Mouse (Mus musculus) heart, postnatal 36 days (tissue): Measurements from ENCODE around the gene H2afz. TPM values are rescaled to one million over a fixed set of nuclear protein-coding genes. Genes with fewer than 3 reads are reported as not detected.
A peak's percentile ranks its signal among the peaks of the same experiment; 100 is the strongest.
"Not testable (repeated sequence)": the region's sequence is repeated elsewhere in the genome, so short reads cannot be mapped to it uniquely, and the experiment has no call there.

Source experiments
- DNase-seq, 2 experiments: peaks; one replicate each; pipeline ENCODE4 v3.0.0; 2021 to 2022
- intact Hi-C: fragments of 180-260 bp; cut with DNase I; formaldehyde crosslinking; loops from one replicate; pipeline ENCODE4 v1.15.1; 2025
- total RNA-seq, 2 experiments: library from RNA; stranded (reverse); gene quantifications; 2 replicates each; pipeline ENCODE4 v1.2.3; 2021

Gene H2afz
- 10 to 100 TPM; 60.4 to 61.0 TPM for total RNA-seq

DNA sequence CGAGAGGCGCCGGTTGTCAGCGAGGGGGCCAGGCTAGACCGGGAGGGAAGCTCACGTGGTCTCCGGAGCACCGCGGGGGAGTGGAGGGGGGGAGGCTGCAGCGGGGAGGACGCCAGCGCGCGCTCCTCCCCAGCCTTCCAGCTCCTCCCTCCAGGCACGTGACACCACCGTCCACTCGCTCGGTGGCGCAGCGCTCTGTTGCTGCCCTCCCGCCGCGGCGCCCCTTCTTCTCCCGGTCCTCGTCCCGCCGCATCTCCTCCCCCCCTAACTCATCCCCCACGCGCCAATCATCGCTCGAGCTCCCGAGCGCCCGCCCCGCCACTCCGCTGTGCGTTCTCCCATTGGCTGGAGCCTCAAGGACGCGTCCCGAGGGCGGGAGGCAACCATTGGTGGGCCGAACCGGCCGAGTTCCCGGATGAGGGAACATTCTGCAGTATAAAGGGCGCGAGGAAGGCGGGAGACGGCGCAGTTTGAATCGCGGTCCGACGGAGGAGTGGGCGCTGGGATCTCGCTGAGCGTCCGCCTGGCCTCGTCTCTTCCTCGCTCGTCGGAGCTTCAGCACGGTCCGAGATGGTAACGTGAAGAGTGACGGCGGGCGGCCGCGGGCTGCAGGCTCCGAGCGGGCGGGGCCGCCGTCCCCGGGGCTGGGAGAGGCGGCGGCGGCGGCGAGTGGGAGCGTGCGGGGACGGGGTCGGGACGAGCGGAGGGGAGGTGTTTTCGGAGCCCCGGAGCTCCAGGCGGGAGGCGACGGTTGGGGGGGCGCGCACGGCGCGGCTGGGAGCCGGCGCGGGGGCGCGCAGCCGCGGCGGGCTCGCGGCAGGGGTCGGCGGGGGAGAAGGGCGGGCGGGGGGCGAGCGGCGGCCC is at the start of gene H2afz:
Gene H2afz (plus strand): TSS at position 364 of the 864 bp plus-strand sequence.
- intact Hi-C loops = loop anchor here (2.0 to 5.0 kb wide), 2 partner anchors 126 to 663 kb away; partner anchors contain the start of gene Eif4e

DNA sequence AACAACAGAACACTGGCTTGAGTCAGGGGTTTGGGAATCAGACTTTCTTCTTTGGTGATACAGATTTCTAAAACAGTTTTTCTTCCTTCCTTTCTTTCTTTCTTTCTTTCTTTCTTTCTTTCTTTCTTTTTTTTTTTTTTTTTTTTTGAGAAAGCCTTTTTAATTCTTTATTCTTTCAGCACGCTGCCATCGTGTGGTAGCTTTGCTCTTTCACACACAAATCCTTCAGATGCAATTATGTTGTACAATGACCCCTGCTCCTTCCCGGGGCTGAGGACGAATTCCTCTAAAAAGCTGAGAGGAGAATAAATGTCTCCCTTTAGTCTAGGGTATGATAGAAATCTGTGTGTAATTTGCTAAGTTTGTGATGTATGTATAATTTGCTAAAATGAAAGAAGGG is 45.6 kb upstream of the H2afz start:
- intact Hi-C loops = no loop called here
- DNase-seq = no peak

More for the DNA sequence above, at the start of gene H2afz:
- peak; percentile 97 for DNase-seq

DNA sequence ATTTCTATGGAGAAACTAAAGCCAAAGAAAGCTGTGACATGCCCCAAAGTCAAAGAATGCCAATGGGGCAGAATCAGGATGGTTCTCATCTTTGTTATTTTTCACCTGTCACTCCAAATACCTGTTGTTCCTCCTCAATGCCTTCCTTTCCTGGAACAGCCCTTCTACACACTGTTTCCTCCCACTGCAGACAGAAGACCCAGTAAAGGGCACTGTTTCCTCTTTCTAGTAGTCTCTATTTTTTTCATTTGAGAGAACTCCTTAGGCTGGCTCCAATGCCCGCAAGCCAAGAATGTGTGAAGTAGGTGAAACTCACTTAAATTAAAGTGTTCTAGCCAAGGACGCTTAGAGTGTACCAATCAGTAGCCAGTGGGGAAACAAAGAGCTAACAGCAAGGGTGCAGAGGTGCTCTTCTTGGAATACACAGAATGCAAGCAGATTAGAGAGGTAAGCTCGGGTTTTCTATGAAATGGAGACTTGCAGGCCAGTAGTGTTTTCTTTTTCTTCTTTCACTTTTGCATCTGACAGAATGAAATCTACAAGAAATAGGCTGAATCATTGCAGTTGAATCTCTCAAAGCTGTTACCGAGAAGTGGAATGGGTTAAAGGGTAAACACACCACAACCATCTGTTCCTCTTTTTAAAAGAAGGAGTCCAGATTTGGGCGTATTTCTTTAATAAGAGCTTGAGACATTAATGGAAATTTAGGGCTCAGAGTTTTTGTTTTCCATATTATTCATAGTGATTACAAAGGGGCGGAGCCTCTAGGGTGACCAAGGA is 43.4 kb upstream of the H2afz start:
- no peak for DNase-seq
- intact Hi-C loops = no loop called here

DNA sequence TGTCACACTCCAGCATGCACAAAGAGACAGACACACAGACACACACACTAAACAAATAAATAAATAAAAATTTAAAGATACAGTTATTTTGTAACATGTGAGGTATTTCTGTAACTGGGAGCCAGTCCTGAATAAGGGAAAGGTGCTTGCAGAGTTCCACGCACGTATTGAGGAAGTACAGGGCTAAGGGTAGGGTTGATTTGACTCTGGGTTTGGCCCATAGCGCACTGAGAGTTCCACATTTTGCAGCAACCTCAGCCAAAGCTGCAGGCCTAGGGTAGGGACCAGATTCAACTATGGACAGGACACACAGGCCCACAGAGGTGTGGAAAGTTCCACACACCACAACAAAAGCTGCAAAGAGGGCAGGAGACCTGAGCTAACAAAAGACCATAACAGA is 41.0 kb upstream of the H2afz start:
- no peak for DNase-seq
- intact Hi-C loops = no loop called here

DNA sequence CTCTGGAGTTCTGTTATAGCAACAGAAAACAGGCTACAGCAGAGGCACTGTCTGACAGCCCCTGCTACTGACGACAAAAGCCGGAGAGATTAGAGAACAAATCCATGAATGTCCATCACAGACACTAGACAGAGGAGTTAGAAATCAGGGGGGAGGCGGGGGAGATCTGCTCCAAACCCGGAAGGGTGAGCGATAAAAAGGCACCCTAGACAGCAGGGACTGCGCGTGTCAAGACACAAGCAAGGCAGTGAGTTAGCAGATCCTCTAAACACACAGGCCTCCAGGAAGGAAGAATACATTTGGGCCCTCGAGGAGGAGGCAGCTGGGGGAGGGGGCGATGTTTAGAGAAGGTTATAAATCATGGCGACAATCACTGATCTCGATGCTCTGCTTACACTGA is 36.6 kb upstream of the H2afz start:
- intact Hi-C loops = no loop called here
- no peak for DNase-seq

DNA sequence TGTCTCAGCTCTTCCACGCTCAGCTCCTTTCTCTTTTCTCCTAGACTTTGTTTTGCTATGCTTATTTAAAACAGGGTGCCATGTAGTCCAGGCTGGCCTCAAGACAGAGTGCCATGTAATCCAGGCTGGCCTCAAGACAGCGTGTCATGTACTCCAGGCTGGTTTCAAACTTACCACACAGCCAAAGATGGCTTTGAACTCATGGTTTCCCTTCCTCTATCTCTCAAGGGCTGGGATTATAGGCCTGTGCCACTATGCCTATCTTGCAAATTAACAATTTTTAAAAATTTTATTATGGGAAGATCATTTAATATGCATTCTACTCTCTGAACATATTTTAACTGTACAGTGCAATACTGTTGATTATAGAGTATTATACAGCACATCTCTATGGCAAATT is 33.1 kb upstream of the H2afz start:
- no peak for DNase-seq
- intact Hi-C loops = no loop called here

DNA sequence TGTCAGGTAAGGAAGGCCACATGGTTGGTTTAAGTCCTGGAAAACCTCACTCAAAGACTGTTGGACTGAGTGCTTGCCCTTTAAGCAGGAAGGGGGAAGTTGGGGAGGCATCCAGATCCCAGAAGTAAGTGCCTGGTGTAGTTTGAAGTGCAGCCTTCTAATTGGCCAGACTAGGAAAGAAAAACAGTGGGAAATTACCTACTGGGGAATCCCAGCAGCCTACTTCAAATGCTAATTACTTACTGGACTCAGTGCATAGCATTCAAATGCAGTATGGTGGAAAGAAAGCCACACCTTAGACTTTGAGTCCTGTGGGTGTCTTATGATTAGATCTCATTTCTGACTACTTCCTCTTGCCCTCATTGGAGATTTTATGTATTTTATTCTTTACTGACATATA is 31.2 kb upstream of the H2afz start:
- DNase-seq = no peak
- intact Hi-C loops = no loop called here

DNA sequence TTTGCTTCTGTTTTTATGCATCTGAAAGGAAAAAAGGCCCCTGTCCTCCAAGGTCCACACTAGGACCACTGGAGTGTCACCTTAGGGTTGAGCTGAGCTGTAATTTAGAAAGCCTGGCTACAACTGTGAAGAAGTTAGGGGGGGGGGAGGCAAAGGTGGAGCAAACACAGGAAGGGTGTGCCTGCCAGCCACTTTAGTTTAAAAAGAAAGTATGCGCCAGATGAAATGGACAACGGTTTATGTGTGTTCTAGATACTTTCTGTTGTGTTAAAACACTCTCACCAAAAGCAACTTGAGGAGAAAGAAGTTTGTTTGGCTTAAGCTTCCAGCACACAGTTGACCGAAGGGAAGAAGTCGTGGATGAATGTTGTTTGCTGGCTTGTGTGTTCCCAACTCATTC is 30.6 kb upstream of the H2afz start:
- no peak for DNase-seq
- intact Hi-C loops = no loop called here

DNA sequence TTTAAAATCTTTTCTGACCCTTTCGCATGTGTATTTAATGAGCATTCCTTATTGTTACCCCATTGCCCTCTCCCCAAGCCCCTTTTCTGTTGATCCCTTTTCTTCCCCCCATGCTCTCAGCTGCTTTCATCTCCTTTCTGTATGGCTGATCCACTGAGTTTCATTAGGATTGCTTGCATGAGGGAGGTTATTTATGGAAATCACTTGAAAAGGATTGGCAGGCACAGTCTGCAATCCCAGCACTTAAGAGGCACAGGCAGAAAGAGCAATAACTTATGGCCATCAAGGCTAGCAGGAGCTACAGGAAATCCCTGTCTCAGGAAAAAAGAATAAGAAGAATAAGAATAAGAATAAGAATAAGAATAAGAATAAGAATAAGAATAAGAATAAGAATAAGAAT is 27.7 kb upstream of the H2afz start:
- DNase-seq = no peak
- intact Hi-C loops = no loop called here

DNA sequence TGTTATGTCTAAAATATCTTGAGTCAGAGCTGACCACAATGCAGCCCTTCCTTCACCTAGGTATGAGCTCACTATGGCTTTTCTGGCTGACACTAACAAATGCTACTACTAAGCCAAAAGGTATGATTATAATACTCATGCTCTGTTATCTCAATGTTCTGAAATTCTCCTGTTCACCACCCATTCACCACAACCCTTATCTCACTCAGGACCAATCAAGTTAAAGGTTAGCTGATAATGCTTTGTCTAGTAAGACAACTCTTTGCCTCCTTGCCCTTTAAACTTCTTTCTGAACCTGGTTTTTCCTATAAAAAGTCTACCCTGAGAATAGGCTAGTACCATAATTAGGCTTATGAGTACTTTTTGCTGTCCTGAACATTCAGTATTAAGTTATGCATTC is 26.1 kb upstream of the H2afz start:
- intact Hi-C loops = no loop called here
- no peak for DNase-seq

DNA sequence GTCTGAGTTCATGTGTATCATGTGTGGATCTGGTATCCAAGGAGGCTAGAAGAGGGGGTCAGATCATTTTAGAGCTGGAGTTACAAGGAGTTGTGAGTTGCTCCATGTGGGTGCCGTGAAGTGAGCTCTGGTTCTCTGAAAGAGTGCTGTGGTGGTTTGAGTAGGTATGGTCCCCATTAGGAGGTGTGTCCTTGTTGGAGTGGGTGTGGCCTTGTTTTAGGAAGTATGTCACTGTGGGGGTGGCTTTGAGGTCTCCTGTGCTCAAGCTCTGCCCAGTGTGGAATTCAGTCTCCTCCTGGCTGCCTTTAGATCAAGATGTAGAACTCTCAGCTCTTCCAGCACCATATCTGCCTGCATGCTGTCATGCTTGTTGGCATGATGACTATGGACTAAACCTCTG is 21.3 kb upstream of the H2afz start:
- DNase-seq = no peak
- intact Hi-C loops = no loop called here

DNA sequence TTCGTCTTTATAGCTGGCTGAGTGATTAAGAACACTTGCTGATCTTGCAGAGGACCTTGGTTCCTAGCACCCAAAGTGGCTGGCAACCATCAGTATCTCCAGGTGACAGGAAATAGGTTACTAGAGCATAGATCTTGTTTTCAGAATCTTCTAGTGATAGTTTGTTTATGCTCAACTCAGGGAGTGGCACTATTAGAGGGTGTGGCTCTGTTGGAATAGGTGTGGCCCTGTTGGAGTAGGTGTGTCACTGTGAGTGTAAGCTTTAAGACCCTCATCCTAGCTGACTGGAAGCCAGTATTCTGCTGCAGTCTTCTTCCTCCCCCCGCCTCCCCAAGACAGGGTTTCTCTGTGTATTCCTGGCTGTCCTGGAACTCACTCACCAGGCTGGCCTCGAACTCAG is 20.0 kb upstream of the H2afz start:
- intact Hi-C loops = no loop called here
- no peak for DNase-seq

DNA sequence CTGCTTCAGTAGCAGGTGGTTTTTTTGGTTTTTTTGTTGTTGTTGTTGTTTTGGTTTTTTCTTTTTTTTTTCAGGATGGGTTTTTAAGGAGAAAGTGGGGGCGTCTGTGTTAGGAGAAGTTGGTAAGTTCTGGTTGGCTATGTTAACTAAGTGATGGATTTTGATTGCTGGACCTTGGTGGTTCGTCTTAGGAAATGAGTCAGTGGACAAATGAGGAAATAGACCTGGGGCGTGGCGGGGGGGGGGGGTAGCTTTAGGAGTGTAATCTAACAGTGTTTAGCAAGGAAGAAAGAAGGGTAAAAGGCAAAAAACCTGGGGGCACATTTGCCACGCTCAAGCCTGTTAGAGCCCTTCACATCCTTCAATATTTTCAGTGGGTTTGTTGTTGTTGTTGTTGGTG is 17.7 kb upstream of the H2afz start:
- DNase-seq = no peak
- intact Hi-C loops = no loop called here

DNA sequence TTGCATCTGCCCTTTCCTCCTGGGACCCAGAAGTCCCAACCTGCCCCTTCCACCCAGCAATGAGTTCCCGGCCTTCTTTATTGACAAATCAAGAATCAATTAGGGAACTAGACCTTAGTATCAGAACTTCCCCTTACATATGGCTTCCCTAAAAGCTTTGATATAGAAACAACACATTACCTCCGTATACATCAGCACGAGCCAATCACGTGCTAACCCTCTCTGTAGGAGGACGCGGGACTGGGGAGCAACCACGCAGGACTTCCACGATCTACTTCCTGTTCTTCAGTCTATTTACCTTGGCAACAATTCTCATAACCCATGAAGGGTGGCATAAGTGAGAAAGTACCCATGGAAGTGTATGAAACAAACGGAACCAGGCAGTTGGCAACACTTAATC is 15.9 kb upstream of the H2afz start:
- DNase-seq = no peak

DNA sequence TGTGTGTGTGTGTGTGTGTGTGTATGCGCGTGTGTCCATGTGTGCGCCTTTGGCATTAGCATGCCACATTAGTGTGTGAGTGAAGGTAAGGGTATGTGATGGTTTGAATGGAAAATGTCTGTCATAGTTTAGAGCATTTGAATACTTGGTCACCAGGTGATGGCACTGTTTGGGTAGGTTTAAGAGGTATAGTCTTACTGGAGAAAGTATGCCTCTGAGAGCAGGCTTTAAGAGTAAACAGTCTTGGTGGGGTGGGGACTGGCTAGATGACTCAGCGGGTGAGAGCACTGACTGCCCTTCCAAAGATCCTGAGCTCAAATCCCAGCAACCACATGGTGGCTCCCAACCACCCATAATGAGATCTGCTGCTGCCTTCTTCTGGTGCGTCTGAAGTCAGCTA is 14.6 kb upstream of the H2afz start:
- intact Hi-C loops = no loop called here
- no peak for DNase-seq

More for the DNA sequence above, 15.9 kb upstream of the H2afz start:
- intact Hi-C loops = no loop called here

DNA sequence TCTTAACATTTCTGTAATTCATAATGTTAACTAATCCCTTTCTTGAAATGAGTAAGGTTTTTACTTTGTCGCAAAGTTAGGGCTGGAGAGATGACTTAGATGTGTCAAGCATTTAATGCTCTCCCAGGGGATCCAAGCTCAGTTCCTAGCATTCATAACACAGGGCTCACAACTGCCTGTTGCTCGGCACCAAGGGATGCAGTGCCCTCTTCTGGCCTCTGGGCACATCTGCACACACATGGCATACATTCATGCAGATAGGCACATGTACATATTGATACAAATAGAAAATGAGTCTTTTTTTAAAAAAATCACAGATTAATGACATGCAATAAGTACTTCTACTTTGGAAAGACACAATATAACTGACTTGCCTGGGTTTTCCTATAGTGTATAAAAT is 13.1 kb upstream of the H2afz start:
- intact Hi-C loops = no loop called here
- no peak for DNase-seq

DNA sequence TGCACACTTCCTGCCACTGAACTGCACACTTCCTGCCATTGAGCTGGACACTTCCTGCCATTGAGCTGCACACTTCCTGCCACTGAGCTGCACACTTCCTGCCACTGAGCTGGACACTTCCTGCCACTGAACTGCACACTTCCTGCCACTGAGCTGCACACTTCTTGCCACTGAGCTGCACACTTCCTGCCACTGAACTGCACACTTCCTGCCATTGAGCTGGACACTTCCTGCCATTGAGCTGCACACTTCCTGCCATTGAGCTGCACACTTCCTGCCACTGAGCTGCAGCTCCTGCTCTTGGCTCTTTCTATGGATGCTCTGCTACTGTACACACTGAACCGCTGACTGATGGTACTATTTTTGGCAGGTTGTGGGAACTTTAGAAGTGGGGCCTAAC is 11.3 kb upstream of the H2afz start:
- DNase-seq, intact Hi-C loops: not testable (repeated sequence)

DNA sequence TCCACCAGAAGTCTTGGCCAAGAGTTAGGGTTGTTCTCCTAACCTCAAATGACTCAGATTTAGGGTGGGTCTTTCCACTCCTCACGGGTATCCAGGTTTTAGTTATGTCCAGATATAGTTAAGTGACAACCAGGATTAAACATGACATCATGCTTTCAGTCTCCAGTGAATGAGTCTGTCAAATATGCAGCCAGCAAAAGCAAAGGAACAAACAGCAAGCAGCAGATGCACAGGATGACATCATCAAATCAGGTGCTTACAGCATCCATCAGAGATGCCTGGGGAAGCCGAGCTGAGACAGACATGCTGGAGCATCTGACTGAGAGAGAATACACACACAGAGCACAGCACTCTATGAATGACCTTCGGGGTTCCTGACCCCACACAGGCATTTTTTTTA is 9.0 kb upstream of the H2afz start:
- intact Hi-C loops = no loop called here

DNA sequence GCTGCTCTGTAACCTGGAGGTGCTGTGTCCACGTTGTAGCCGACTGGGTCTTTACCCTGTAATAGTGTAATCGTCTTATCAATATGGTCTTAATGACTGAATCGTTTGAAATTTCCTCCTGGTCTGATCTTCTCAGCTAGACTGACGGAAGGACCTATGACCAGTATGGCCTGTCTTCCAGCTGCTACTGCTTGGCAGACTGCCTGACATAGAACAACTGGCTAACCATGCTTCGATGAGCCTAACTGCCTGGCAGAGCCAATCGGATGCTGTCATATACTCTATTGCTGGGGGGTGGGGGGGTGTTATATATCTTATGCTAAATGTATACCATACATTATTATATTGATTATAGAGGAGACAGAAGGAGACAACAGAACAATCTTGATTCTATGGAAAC is 8.2 kb upstream of the H2afz start:
- intact Hi-C loops = no loop called here
- DNase-seq = no peak

More for the DNA sequence above, 9.0 kb upstream of the H2afz start:
- no peak for DNase-seq

DNA sequence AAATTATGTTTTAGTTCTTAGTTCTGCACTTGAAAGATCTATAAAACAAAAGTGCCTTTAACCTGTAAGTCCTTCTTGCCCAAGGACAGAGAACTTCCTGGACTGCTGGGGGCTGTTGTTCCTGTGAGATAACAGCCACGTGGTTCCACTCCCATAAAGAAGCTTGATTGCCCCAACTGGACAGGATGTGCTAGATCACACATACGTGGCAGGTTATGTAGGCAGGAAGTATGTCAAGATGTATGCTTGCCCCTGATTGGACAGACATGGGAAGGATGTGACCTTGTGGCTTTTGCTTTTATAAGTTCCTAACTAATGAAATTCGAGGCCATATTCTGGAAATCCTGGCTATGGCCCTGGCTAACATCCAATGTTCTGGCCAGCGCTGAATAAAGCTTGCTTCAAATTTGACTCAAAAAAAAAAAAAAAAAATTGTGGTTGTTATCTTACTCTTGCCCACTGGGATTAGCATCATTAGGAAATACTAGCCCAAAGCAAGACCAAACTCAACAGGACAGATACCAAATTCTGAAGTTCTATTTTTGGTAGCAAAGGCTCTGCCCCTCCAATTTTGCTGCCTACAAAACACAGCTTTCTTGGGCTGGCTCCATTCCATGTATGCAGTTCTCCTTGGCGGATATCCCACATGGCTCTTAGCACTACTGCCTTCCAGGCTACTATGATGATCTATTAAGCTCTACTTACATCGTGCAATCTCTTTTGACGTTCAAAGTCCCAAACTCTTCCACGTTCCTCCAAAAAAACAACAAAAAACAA is 3.7 kb upstream of the H2afz start:
- intact Hi-C loops = loop anchor here (5.0 kb wide), 1 partner anchor 667 kb away; the partner anchor contains the start of gene Eif4e
- DNase-seq = peak in 1 of 2 experiments; percentile 21

DNA sequence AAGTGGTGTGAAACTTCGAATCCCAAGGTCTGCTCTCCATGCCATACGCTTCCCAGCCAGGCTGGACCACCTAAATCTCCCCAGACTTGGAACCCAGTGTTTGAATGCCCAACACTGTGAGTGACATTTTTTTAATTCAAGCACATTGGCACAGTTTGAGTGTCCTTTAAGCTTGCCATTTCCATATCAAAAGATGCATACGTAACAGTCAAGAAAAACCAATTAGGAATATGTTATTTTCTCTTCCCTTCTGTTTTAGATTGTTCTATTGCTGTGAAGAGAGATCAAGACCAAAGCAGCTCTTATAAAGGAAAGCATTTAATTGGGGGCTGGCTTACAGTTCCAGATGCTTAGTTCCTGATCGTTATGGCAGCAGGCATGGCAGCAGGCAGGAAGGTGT is 2.9 kb upstream of the H2afz start:
- no peak for DNase-seq
- intact Hi-C loops = loop anchor here (5.0 kb wide), 1 partner anchor 666 kb away; the partner anchor contains the start of gene Eif4e
